Mouse (Mus musculus) forebrain, embryonic 16.5 days (tissue): ENCODE data around the gene Galnt13. TPM values are rescaled to one million over a fixed set of nuclear protein-coding genes. Genes with fewer than 3 reads are reported as not detected.
"Not testable (repeated sequence)": the region's sequence is repeated elsewhere in the genome, so short reads cannot be mapped to it uniquely, and the experiment has no call there.

Experiments used
- ATAC-seq: fragments of 200-750 bp; cut with Nextera tagmentation; 2 replicates; pipeline ENCODE4 v1.8.0; 2017; ENCODE audit warnings: mild to moderate bottlenecking, moderate library complexity
- H3K27ac ChIP-seq: fragments of 300-500 bp; sonication (generic); 2 replicates; pipeline ENCODE4 v1.5.1; 2014; ENCODE audit warnings: low read length, control low read depth
- H3K27me3 ChIP-seq: fragments of 300-500 bp; sonication (generic); replicated peaks from 2 replicates; pipeline ENCODE4 v1.6.1; 2014; ENCODE audit warnings: low read length; ENCODE audit not compliant: control insufficient read depth, insufficient read depth
- H3K36me3 ChIP-seq: fragments of 300-500 bp; sonication (generic); 2 replicates; pipeline ENCODE4 v1.6.1; 2014; ENCODE audit not compliant: control insufficient read depth, insufficient read depth
- H3K4me1 ChIP-seq: fragments of 300-500 bp; sonication (generic); replicated peaks from 2 replicates; pipeline ENCODE4 v1.6.1; 2014; ENCODE audit warnings: low read length; ENCODE audit not compliant: control insufficient read depth, insufficient read depth
- H3K4me2 ChIP-seq: fragments of 300-500 bp; sonication (generic); 2 replicates; pipeline ENCODE4 v1.6.1; 2014; ENCODE audit warnings: mild to moderate bottlenecking, low read length, control low read depth
- H3K4me3 ChIP-seq: fragments of 300-500 bp; sonication (generic); replicated peaks from 2 replicates; pipeline ENCODE4 v1.5.1; 2014; ENCODE audit warnings: mild to moderate bottlenecking, low read length, control low read depth
- H3K9ac ChIP-seq: fragments of 300-500 bp; sonication (generic); replicated peaks from 2 replicates; pipeline ENCODE4 v1.6.1; 2014; ENCODE audit warnings: low read depth, low read length, control low read depth
- H3K9me3 ChIP-seq: fragments of 300-500 bp; sonication (generic); 2 replicates; pipeline ENCODE4 v1.6.1; 2016; ENCODE audit warnings: low read length; ENCODE audit not compliant: control insufficient read depth
- WGBS: fragments of 180-500 bp; shearing (Covaris S2); extraction: QIAGEN DNeasy Blood & Tissue Kit; methylation state at CpG from one replicate; pipeline ENCODE4 v1.1.7; 2014; 5-methylcytosine and 5-hydroxymethylcytosine counted together
- polyA plus RNA-seq: library from polyadenylated mRNA; unstranded; fragments of >200 nt; fragmentation: Nextera tagmentation; extraction: Ambion mirVana; gene quantifications from 2 replicates; pipeline ENCODE4 v1.2.1, GENCODE M21; 2015

The Galnt13 gene
- polyA plus RNA-seq, 1 experiment from 2014 or later = 4.5 TPM

- Histone ChIP-seq H3K9me3 (no peaks in the 10 kb centered on the region), H3K36me3 (no peaks in the 10 kb centered on the region), H3K9ac (no peak overlapping the region), H3K4me1 (no peaks in the 10 kb centered on the region), H3K27me3 (no peaks in the 10 kb centered on the region), H3K27ac (no peak overlapping the region), H3K4me2 (no peak overlapping the region), H3K4me3 (no peak overlapping the region)
- WGBS = 61% methylated on average over 3 of the region's 3 CpGs
- ATAC-seq = peak; percentile 81
Observed at GRCm38 (mm10) chr2:54527073-54527472, 91.0 kb downstream of the Galnt13 start.

GRCm38 (mm10) chr2:54558357-54559153 is 122.4 kb downstream of the Galnt13 start:
- H3K4me1 ChIP-seq = no peaks in the 10 kb centered on the region
- no peak for ATAC-seq
- H3K27me3 ChIP-seq = no peaks in the 10 kb centered on the region
- no peaks in the 10 kb centered on the region for H3K36me3 ChIP-seq
- H3K4me3 ChIP-seq = no peak overlapping the region
- H3K9ac ChIP-seq = no peak overlapping the region
- no peaks in the 10 kb centered on the region for H3K9me3 ChIP-seq
- H3K27ac ChIP-seq = no peak overlapping the region
- 64% methylated on average over 10 of the region's 10 CpGs for WGBS
- H3K4me2 ChIP-seq = no peak overlapping the region

DNA sequence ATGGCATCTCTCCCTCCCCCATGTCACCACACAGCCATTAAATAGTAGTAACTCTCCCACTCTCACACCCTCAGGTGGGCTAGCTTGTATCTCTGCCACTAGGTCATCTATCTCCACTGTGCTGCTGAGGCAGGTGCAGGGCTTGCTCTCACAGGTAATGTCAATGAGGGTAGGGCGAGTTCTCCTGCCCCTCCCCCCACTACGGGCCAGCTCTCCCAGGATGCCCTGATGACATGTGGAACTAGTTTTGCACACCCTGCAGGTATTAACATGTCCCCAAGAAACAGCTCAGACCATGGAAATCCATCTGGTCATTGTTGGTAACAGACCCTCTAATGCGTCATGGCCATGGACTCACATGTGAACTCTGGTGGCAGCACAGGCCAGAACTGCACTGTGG is 129.0 kb downstream of the Galnt13 start:
- Histone ChIP-seq H3K27me3 (no peaks in the 10 kb centered on the region), H3K4me1 (no peaks in the 10 kb centered on the region), H3K9me3 (no peaks in the 10 kb centered on the region), H3K36me3 (no peaks in the 10 kb centered on the region), H3K4me2 (no peak overlapping the region), H3K9ac (no peak overlapping the region), H3K27ac (no peak overlapping the region), H3K4me3 (no peak overlapping the region)
- 89% methylated on average over 3 of the region's 3 CpGs for WGBS
- ATAC-seq = no peak

DNA sequence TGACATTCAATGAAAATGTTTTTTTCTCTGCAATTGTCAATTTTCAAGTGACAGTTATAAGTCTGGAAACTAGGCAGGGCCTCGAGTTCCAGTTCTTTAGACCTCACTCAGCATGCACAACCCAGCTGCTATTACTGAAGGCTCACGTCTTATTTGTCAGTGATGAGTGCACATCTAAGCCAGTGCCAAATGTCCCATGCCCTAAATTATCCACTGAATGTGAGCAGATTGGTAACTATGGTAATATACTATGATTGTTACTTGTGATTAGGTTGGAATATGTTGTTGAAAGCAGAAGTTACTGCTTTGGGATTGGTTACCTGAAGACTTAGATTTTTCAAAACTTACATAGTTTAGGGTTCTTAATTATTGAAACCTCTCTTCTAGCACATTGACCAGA is 131.1 kb downstream of the Galnt13 start:
- H3K27ac ChIP-seq = no peak overlapping the region
- H3K4me3 ChIP-seq = no peak overlapping the region
- H3K4me1 ChIP-seq = no peaks in the 10 kb centered on the region
- no peak overlapping the region for H3K4me2 ChIP-seq
- H3K9me3 ChIP-seq = no peaks in the 10 kb centered on the region
- no peaks in the 10 kb centered on the region for H3K27me3 ChIP-seq
- no peak overlapping the region for H3K9ac ChIP-seq
- no peaks in the 10 kb centered on the region for H3K36me3 ChIP-seq
- no peak for ATAC-seq
- WGBS = 60% methylated on average over 2 of the region's 2 CpGs

- H3K27ac ChIP-seq = no peak overlapping the region
- H3K36me3 ChIP-seq = no peaks in the 10 kb centered on the region
- no peak overlapping the region for H3K9ac ChIP-seq
- no peaks in the 10 kb centered on the region for H3K27me3 ChIP-seq
- WGBS = 87% methylated on average over 9 of the region's 9 CpGs
- no peak for ATAC-seq
- no peak overlapping the region for H3K4me2 ChIP-seq
- no peak overlapping the region for H3K4me3 ChIP-seq
- no peaks in the 10 kb centered on the region for H3K9me3 ChIP-seq
- no peaks in the 10 kb centered on the region for H3K4me1 ChIP-seq
Observed at GRCm38 (mm10) chr2:54567632-54568031, 131.5 kb downstream of the Galnt13 start.

DNA sequence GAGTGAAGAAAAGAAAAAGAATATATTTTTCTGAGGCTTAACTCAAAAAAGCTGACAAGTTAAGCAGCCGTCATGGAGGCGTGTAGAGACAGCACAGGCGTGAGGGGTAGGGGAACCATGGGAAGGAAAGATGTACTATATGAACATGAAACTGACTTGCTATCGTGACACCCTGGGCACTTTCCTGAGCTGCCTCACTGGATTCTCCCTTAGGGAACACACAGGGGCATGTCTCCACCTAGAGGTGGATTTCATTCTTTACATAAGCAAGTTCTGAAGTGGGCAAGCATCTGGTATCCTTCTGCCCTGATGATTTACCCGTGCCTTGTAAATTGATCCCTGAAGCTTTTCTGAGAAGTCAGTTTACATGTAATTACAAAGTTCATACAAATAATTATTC is 277.7 kb downstream of the Galnt13 start:
- H3K27ac ChIP-seq, H3K9ac ChIP-seq, H3K9me3 ChIP-seq, H3K4me1 ChIP-seq, H3K27me3 ChIP-seq, H3K36me3 ChIP-seq, H3K4me2 ChIP-seq, H3K4me3 ChIP-seq: not testable (repeated sequence)
- ATAC-seq = peak; percentile 76
- no CpG with 5 or more reads among the region's 5 CpGs for WGBS

- WGBS = 74% methylated on average over 2 of the region's 2 CpGs
- Histone ChIP-seq H3K27me3 (no peaks in the 10 kb centered on the region), H3K4me3 (no peak overlapping the region), H3K9ac (no peak overlapping the region), H3K27ac (no peak overlapping the region), H3K4me1 (no peaks in the 10 kb centered on the region), H3K9me3 (no peaks in the 10 kb centered on the region), H3K4me2 (no peak overlapping the region), H3K36me3 (no peaks in the 10 kb centered on the region)
- no peak for ATAC-seq
Observed at GRCm38 (mm10) chr2:54751232-54751631, 315.1 kb downstream of the Galnt13 start.

DNA sequence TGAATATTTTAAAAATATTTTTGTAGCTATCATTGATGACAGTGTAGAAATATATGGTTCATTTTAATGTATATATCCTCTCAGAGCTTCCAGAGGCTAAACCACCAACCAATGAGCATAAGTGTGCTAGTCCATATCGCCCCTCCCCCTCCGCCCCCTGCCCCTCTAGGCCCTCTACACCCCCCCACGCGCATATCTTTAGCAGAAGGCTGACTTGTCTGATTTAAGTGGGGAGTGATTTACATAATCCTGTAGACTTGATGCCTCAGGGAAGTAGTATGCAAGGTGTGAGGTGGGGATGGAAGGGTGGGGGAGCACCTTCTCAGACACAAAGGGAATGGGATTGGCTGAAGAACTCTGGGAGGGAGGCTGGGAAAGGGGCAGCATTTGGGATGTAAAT is 323.7 kb downstream of the Galnt13 start:
- Histone ChIP-seq H3K9me3 (no peaks in the 10 kb centered on the region), H3K27ac (no peak overlapping the region), H3K4me1 (no peaks in the 10 kb centered on the region), H3K9ac (no peak overlapping the region), H3K27me3 (no peaks in the 10 kb centered on the region), H3K36me3 (no peaks in the 10 kb centered on the region), H3K4me2 (no peak overlapping the region), H3K4me3 (no peak overlapping the region)
- ATAC-seq = no peak
- WGBS = 43% methylated on average over 4 of the region's 4 CpGs

GRCm38 (mm10) chr2:54778790-54779273 is 342.7 kb downstream of the Galnt13 start:
- Histone ChIP-seq H3K36me3 (no peaks in the 10 kb centered on the region), H3K4me3 (no peak overlapping the region), H3K27me3 (no peaks in the 10 kb centered on the region), H3K27ac (no peak overlapping the region), H3K9ac (no peak overlapping the region), H3K9me3 (no peaks in the 10 kb centered on the region), H3K4me1 (no peaks in the 10 kb centered on the region), H3K4me2 (no peak overlapping the region)
- 78% methylated on average over 2 of the region's 2 CpGs for whole genome bisulfite sequencing
- no peak for ATAC-seq
